Mouse (Mus musculus) frontal cortex, postnatal 10 days (tissue): Measurements from ENCODE around the gene Pgam2.
"Not testable (repeated sequence)": the region's sequence is repeated elsewhere in the genome, so short reads cannot be mapped to it uniquely, and the experiment has no call there.

Source experiments
- DNase-seq, 2 experiments: peaks; one replicate each; pipeline ENCODE4 v3.0.0; 2022; ENCODE audit warnings: low spot score in 2 of 2, mixed read lengths in 1 of 2

The Pgam2 gene

DNA sequence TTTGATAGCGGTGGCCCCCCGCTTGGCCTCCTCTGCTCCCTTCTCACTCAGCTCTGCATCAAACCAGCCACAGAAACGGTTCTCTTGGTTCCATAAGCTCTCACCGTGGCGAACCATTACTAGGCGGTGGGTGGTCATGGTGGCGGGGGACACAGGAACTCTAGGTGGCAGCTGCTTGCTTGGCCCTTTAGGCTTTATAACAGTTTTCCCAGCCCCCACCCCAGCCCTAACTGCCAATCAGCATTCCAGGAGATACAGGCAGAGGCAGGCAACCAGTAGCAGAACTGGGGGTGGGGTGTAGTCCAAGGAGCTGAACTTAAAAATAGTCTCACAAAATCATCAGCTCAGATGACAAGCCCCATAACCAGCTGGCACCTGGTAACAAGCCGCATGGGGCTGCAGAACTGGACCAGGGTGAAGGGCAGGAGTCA, at the start of gene Pgam2:
Gene Pgam2 (minus strand): TSS at position 183 of the 431 bp plus-strand sequence.
- no peak for DNase-seq

DNA sequence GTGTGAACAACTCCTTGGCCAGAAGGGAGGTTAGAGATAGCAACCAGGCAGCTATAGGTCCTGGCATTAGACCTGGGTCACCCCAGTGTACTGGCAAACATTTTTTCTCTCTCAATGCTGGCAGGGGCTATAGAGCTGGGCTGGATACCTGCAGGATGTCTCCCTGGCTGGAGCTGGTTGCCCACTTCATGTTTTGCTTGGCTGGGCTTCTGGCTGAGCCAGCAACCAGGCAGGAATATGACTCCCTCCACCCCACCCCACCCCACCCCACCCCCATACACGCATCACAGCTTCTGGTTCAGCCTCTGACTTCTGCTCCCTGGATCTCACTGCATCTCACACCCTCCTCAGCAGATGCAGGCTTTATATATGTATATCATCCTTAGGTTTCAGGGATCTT, 48.8 kb upstream of the Pgam2 start:
- DNase-seq = no peak

DNA sequence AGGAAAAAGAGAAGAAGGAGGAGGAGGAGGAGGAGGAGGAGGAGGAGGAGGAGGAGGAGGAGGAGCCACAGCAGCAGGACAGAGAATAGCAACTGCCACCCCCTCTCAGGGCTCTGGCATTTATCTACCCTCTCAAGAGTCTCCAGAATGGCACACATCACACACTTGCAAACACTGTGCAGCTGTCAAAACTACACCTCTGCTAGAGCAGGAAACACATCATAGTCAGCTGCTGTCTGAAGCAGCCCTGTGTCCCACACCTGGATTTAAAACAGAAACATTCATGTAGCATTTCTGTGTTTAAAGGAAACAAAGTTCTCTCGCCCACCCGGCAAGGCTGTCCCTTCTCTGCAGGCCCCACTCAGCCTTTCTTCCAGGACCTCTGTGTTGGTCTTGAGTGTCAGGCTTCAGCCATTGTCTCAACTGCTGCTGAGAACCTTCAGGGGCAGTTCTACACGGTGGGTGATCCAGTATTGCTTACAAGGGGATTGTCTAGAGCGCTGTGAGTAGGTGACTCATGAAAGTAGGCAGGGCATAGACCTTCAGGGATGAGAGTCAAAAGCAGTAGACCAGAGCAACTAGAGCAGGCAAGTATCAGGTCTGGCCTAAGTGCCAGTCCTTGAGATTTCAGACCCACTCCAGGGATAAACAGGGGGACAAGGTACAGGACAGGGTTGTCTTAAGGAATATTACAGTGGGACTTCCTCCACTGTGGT, 47.6 kb upstream of the Pgam2 start:
- no peak for DNase-seq

DNA sequence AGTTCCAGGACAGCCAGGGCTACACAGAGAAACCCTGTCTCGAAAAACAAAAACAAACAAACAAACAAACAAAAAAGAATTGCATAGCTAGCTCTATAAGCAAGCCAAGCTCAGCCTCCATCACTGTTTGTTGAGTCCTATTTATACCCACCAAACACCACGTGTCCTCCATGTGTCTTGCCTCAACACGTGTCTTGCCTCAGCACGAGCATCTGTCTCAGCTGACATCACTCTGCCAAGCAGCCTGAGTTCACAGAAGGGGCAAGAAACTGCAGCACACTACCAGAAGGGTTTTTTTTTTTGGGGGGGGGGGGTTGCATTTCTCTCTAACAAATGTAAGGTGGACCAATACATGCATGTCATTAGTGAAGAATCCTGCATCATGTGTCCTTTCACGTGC, 46.9 kb upstream of the Pgam2 start:
- DNase-seq = no peak

DNA sequence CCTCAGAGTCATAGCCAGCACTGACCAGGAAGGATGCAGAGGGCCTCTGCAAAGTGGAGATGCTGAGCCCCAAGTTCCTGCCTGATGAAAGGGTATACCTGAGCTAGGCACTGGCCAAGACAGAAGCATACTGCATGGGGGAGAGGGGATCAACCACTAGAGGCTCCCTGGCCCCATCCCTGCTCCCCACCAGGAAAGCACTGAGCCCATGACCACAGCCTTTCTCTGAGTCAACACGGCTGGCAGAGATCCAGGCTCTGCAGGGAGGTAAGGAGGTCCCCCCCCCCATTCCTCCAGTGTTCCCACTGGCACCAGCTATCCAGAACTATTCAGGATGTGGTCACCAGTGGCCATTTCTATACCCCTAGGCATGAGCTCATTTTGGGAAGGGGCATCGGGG, 45.8 kb upstream of the Pgam2 start:
- no peak for DNase-seq

DNA sequence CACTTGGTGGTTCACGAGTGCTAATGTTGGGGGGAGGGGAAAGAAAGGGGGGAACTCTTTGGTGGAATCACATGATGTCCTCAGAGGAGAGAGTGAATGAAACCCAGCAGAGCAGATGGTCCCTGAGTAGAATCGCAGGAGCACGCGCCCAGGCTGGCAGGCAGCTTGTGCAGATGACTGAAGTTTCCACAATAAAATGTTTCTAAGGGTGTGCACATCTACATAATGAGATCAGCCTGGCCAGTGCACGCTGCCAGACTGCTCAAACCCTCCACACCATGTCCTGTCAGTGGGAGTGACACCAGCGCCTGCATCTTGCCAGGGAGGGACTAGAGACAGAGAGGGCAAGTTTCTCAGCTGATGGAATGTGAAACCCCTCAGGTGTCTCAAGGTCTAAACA, 45.2 kb upstream of the Pgam2 start:
- peak in 1 of 2 experiments; percentile 52 for DNase-seq

DNA sequence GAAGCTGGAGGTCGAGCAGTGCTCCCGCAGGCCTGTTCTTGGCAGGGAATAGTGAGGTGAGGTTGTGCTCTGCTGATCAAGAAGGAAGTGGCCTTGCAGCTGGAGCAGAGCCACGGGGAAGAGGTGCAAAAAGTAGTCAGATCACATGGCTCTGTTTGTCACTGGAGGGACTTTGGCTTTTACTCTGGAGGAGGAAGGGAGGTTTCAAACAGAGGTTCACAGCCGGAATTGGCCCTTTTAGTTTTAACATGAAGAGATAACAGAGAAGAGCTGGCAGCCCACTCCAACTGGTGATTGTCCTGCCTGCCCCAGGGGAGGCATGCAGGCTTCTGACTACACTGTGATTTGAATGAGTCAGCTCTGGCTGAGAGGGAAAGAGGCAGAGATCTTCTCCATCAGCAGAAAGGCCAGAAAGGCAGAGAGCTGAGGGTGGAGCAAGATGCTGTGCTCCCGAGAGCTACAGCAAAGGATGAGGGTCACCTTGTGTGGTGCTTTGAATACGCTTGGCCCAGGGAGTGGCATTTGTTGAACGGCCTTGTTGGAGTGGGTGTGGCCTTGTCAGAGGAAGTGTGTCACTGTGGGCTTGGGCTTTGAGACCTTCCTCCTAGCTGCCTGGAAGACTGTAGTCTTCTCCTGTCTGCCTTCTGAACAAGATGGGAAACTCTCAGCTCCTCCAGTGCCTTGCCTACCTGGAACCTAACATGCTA, 43.3 kb upstream of the Pgam2 start:
- no peak for DNase-seq

DNA sequence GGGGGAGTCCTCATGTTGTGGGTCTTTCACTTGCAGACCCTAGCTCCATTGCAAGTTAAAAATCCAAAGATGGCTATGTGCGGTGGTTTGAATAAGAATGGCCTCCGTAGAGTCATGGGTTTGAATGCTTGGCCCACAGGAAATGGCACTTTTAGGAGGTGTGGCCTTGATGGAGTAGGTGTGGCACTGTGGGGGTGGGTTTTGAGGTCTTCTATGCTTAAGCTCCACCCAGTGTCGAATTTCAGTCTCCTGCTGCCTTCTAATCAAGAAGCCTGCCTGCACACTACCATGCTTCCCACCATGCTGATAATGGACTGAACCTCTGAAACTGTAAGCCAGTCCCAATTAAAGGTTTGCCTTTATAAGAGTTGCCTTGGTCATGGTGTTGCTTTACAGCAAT, 39.6 kb upstream of the Pgam2 start:
- no peak for DNase-seq

DNA sequence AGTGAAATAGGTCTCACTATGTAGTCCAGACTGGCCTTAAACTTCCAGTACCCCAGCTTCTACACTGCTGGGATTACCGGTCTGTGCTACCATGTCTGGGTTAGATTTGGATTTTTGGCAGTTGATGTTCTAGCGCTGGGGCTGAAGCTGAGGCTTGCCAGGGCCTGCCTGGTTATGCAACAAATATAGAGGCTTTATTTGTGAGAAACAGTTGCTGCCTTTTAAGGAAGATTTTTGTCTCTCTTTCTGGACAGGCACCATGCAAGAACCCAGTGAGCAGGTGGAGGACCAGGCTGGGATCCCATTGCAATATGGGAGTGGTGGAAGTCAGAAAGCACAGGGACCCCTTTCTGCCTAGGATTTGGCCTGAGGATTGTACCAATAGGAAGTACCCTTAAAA, 38.2 kb upstream of the Pgam2 start:
- DNase-seq = no peak

DNA sequence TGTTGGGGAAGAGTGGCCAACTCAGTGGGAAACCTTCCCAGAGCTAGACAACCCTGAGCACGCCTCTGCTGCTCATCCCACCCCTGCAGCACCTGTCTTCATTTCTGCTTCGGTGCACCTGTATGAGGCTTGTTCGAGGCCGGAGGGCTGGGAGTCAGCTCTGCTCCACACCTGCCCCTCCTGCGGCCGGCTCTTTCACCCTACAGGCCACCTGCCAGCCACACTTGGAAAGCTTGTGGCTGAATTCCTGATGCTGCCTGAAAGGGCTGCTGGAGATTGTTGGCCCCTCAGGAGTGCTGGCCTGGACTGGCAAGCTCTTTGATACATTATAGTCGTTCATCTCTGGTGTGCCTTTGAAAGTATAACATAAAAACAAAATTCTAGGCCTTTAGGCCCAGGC, 36.8 kb upstream of the Pgam2 start:
- DNase-seq = no peak

DNA sequence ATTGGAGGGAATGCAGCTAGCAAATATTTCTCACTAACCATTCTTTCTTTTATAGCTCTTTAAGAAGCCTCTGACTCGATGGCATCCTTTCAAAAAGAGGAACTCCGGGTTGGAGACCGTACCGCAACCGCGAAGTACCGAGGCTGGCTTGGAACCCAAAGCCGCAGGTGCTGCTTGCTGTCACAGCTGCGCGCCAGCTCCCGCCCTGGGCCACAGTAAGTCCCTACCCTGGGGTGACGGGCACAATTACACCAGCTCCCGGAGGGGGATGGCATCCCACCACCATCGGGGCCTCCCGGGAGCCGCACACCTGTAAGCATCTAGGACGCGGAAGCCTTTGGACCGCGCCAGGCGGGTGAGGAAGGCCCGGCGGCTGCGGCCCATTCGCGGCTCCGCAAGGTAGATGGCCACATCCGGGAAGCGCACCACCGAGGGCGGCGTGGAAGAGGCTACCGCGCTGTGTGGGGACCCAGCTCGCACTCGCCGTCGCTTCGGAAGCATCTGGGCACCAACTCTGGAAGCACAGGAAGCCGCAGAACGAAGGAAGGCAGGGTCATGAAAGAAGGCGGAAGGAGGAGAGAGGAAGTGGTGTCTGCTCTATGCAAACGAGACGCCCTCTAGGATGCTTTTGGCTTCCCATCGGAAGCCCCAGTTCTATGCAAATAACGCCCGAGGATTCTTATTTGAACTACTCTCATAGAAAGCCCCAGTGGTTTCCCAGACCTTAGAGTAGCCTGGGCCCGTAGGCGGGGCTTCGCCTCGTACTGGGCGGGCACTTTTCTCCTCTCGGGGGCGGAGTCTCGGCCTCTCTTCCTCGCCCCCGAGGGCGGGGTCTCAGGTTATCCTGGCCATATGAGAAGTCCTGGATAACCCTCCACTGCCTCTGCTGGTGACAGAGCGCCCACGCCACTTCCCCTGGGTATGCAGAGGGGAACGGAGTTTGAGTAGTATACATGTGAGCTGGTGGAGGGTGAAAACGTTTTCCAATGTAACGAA, 34.0 kb upstream of the Pgam2 start, which contains the start of gene Polm:
Gene Polm (minus strand): TSS at position 766 of the 996 bp plus-strand sequence.
- peak; percentile 86 to 88 for DNase-seq

DNA sequence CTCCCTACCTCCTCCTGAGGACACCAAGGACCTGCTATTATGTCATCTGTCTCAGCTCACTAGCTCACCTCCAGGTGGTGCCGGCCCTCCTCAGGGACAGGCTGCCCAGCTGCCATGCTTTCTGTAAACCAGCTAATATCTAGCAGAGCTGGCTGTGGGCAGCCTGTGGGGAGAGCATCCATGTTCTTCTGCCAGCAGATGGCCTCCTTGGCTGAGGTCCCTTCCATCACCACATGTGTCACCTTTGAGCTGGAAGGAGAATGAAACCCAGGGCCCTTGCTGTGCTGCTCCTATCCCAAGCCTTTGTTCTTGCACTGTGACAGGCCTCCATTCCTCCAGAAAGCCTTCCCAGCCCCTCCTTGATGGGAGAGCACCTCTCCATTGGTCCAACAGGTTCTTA, 32.6 kb upstream of the Pgam2 start:
- DNase-seq = no peak

DNA sequence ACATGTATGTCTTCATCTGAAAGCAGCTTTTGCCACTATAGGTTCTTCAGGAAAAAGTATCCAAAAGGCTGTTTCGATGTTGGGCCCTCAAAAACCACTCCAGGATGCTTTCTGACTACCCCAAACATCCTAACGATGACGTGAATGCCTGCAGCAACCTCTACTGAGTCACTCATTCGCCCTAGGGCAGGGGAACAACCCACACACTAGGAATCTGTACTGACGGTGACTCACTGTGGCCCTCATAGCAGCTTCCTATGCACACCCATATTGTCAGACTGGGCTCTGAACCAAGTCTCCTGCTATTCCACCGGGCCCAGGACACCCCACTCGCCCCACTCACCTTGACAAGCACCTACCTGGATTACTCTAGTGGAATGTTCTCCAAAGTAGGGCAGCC, 31.5 kb upstream of the Pgam2 start:
- no peak for DNase-seq

DNA sequence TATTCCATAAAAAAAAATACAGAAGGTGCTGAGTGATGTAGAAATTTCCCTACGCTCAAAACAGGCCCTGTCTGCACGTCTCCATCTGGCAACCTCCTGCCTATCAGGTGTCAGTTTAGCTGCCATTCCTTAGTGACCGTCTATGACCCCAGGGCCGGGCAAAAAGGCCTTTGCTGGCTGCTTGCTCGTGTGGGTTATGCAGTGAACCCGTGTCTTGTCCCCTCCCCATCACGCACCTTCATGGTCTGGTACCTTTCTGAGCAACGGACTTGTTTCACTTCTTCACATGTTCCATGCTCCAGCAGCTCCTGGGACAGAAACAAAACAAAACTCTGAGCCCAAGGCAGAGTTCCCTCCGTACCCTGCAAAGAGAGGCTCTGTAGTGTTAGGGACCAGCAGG, 31.0 kb upstream of the Pgam2 start:
- no peak for DNase-seq

DNA sequence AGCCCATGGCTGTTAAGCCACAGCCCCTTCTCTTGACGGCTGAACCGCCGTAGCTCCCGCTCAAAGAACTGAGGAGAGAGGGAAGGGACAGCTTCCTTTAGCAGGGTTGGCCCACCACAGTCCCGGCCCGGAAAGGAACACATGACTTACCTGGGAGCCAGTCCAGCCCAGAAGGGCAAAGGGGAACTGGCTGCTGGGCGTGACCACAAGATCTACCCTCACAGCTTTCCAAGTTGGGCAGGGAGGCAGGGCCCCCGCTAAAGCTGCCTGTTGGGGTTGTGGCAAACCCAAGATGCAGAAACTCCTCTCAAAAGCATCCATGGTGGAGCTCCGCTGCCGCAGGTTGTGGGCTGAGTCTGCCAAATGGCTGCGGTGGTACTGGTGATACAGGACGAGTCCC, 25.8 kb upstream of the Pgam2 start:
- DNase-seq = no peak

DNA sequence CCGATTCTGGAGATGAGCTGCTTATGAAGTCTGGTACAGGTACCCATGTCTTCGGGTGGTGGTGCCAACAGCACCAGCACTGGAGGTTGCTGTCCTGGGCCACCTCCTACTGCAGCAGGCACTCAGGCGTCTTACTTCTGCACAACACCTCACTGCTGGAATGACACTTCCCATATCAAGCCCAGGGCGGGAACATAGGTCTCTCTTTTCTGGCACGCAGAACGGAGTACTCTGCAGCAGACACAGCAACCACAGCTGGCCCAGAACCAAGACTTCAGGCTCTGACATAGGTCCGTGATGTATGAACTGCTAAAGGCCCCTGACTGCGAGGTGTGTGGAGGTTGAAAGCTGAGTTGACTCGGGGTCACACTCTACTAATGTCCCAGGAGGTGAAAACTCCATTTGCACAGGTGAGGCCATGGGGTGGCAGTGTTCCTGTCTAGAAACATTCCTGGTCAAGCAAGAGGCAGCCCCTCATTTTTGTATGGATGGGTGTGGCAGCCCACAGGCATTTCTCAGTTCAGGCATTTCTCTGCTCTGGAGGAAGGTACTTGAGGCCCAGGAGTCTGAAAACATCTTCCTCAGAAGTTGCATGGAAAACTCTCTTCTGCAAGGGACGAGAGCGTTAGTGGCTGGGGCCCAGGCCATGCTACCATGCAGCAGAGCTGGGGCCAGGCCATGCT, 25.1 kb upstream of the Pgam2 start:
- no peak for DNase-seq

DNA sequence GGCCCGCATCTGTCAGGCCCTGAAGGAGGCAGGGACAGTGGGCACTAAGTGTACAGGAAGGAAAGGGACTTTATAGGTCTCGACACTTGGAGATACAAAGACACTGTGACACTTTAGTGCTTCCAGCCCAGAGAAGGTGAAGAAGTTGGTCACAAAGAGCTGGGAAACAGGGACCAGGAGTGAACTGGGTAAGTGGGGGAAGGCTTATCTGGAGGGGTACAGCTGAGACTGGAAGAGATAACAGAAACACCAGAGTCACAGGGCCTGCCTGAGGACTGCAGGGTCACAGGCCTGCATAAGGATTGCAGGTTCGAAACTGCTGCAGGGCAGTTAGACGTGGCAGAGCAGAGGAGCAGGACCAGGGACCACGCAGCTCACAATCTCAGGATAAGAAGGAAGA, 24.4 kb upstream of the Pgam2 start:
- no peak for DNase-seq

DNA sequence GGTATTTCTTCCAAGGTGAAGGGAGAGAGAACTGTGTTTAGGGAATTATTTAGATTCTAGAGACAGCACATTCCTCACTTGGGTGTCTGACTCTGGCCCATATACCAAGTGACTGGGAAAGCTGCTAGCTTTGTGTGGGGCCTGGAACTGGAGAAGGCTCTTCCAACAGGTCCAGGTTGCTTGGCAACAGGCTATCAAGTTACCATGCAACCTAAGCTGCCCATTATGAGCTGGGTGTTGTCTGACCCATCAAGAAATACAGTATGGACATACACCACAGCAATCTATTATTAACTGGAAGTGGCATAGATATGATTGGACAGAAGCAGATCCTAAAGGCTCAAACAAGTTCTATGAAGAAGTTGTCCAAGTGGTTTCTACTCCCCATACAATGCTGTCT, 21.9 kb upstream of the Pgam2 start:
- no peak for DNase-seq

DNA sequence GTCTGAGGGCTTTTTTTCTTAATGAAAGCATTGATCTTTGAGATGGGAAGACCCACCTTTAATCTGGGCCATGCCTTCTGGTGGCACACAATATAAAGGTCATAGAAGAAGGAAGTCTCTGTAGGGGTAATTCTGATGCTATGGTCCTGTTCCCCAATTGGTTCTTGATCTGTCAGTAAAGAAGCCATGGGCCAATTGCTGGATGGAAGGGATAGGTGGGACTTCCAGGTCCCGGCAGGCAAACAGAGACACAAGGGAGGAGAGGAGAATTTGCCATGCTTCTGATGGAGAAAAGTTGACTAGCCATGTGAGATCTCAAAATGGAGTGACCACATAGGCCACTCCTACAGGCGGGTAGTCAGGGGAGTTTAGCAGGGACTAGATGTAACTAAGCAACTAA, 15.7 kb upstream of the Pgam2 start:
- DNase-seq = no peak

DNA sequence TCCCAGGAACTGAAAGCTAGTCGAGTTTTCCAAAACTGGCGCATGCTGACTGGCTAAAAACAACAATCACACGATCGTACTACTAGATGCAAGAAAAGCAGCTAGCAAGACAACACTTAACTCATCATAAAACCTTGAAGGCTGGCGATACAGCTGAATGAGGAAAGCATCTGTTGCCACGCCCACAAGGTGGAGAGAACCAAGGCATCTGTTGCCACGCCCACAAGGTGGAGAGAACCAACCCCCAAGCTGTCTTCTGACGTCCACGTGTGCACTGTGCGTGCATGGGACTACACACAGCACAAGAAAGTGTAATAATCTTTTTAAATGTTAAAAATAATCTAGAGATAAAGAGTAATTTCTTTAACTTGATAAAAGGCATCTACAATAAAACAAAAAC, 9.8 kb upstream of the Pgam2 start:
- no peak for DNase-seq

DNA sequence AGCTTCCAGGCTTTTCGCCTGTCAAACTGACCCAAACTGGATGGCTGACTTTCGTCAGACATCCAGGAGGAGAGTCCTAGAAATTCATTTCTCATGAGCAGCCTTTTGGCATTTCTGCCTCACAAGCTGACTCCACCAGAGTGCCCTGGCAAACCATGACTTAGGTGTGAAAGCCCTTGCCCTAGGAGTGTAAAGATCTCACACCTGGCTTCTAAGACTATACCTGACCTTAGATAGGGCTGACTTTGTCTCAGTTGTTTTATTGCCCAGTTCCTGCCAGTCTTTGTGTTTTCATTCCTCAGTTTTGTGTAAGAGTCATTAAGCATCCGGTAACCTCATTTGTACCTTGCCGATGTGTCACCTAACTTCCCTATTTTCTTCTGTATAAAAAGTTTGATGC, 6.0 kb upstream of the Pgam2 start:
- DNase-seq = not testable (repeated sequence)

DNA sequence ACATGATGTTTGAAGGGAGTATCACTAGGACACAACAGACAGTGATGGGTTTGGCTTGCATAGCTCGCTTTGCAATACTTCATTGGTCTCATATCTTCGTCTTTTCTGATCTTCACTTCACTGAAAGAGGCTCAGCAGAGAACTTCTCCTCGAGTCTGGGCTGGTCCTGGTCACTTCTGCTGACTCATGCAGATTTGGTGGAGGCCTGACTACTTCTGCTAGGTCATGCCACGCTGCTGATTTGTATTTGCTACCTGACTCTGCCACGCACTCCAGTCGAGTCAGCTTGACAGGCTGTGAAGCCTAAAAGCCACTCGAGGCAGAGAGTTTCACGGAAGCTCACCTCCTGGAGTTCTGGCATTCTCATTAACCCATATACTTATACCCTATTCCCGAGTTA, 4.4 kb upstream of the Pgam2 start:
- no peak for DNase-seq
